Mouse (Mus musculus): ENCODE results near the gene Nkain2.
A peak's percentile ranks its signal among the peaks of the same experiment; 100 is the strongest.
"Not testable (repeated sequence)": the region's sequence is repeated elsewhere in the genome, so short reads cannot be mapped to it uniquely, and the experiment has no call there.

The Nkain2 gene

GRCm38 (mm10) chr10:32889652-32890506 lies at the start of gene Nkain2:
Nkain2 (minus strand) TSS chr10:32890462.
- peak; percentile 59 for DNase-seq (ENCODE audit: low read depth, low spot score)

- DNase-seq (ENCODE audit: low read depth, low spot score) = no peak
These were observed 49.6 kb upstream of the Nkain2 start for GRCm38 (mm10) chr10:32939853-32940252.

- DNase-seq (ENCODE audit: low read depth, low spot score) = peak; percentile 4
These were observed 4.8 kb upstream of the Nkain2 start for GRCm38 (mm10) chr10:32895093-32895492.

GRCm38 (mm10) chr10:32890507-32891131 lies 357 bp upstream of the Nkain2 start:
- DNase-seq (ENCODE audit: low read depth, low spot score) = peak; percentile 20

- no peak for DNase-seq (ENCODE audit: low read depth, low spot score)
These were observed 8.3 kb downstream of the Nkain2 start for GRCm38 (mm10) chr10:32881977-32882376.

- no peak for DNase-seq (ENCODE audit: low read depth, low spot score)
These were observed 19.4 kb downstream of the Nkain2 start for GRCm38 (mm10) chr10:32870691-32871406.

- DNase-seq (ENCODE audit: low read depth, low spot score) = no peak
These were observed 20.7 kb downstream of the Nkain2 start for GRCm38 (mm10) chr10:32869541-32869940.

GRCm38 (mm10) chr10:32815210-32815883 lies 74.9 kb downstream of the Nkain2 start:
- no peak for DNase-seq (ENCODE audit: low read depth, low spot score)

GRCm38 (mm10) chr10:32796215-32796614 lies 94.0 kb downstream of the Nkain2 start:
- DNase-seq (ENCODE audit: low read depth, low spot score) = no peak

- DNase-seq (ENCODE audit: low read depth, low spot score) = no peak
These were observed 99.7 kb downstream of the Nkain2 start for GRCm38 (mm10) chr10:32790541-32790940.

GRCm38 (mm10) chr10:32782732-32783359 lies 107.4 kb downstream of the Nkain2 start:
- no peak for DNase-seq (ENCODE audit: low read depth, low spot score)

GRCm38 (mm10) chr10:32738989-32739388 lies 151.3 kb downstream of the Nkain2 start:
- no peak for DNase-seq (ENCODE audit: low read depth, low spot score)

GRCm38 (mm10) chr10:32706579-32706978 lies 183.7 kb downstream of the Nkain2 start:
- DNase-seq (ENCODE audit: low read depth, low spot score) = not testable (repeated sequence)

- DNase-seq (ENCODE audit: low read depth, low spot score) = no peak
These were observed 193.6 kb downstream of the Nkain2 start for GRCm38 (mm10) chr10:32696661-32697060.

GRCm38 (mm10) chr10:32684548-32684947 lies 205.7 kb downstream of the Nkain2 start:
- no peak for DNase-seq (ENCODE audit: low read depth, low spot score)

GRCm38 (mm10) chr10:32640256-32640655 lies 250.0 kb downstream of the Nkain2 start:
- DNase-seq (ENCODE audit: low read depth, low spot score) = no peak

GRCm38 (mm10) chr10:32639173-32639572 lies 251.1 kb downstream of the Nkain2 start:
- DNase-seq (ENCODE audit: low read depth, low spot score) = no peak

- no peak for DNase-seq (ENCODE audit: low read depth, low spot score)
These were observed 259.2 kb downstream of the Nkain2 start for GRCm38 (mm10) chr10:32631043-32631442.

GRCm38 (mm10) chr10:32604448-32604847 lies 285.8 kb downstream of the Nkain2 start:
- DNase-seq (ENCODE audit: low read depth, low spot score) = no peak

- no peak for DNase-seq (ENCODE audit: low read depth, low spot score)
These were observed 287.5 kb downstream of the Nkain2 start for GRCm38 (mm10) chr10:32602798-32603197.

- no peak for DNase-seq (ENCODE audit: low read depth, low spot score)
These were observed 295.3 kb downstream of the Nkain2 start for GRCm38 (mm10) chr10:32594998-32595397.

All from WW6 (cell line).